Mouse (Mus musculus): ENCODE data around the gene Il1rapl1.

Il1rapl1 gene

GRCm38 (mm10) chrX:87600914-87601313, 514.5 kb downstream of the Il1rapl1 start:
- DNase-seq (ENCODE audit: low read depth) = peak; percentile 37

- DNase-seq (ENCODE audit: low read depth) = no peak
These were observed 607.4 kb downstream of the Il1rapl1 start for GRCm38 (mm10) chrX:87507997-87508396.

DNA sequence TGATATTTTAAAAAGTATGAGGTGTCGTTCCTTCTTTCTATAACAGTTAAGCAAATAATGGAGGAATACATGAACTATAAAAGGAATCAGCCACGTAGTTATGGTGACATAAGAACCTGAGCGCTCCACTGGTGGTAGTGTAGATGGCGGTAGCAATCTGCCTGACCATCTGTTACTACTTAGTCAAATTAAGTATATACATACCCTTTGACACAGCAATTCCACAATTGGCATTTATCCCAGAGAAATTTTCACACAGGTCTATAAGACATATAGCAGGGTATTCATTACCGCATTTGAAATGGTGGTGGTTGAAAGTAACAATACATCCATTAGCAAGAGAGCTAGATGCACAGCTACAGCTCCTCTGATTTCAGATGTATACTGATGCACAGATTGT, 612.8 kb downstream of the Il1rapl1 start:
- no peak for DNase-seq (ENCODE audit: low read depth)

DNA sequence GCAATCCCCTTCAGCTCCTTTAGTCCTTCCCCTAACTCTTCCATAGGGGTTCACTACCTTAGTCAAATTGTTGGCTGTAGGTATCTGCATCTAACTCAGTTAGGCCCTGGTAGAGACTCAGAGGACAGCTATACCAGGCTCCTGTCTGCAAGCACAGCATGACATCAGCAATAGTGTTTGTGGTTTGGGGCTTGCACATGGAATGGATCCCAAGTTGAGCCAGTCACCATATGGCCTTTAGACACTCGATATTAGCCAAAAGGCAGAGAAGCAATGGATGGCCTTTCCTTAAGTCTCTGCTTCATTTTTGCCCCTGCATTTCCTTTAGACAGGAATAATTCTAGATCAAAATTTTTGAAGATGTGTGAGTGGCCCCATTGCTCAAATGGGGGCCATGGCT, 632.0 kb downstream of the Il1rapl1 start:
- no peak for DNase-seq (ENCODE audit: low read depth)

- DNase-seq (ENCODE audit: low read depth) = peak; percentile 34
These were observed 877.3 kb downstream of the Il1rapl1 start for GRCm38 (mm10) chrX:87238191-87238590.

DNA sequence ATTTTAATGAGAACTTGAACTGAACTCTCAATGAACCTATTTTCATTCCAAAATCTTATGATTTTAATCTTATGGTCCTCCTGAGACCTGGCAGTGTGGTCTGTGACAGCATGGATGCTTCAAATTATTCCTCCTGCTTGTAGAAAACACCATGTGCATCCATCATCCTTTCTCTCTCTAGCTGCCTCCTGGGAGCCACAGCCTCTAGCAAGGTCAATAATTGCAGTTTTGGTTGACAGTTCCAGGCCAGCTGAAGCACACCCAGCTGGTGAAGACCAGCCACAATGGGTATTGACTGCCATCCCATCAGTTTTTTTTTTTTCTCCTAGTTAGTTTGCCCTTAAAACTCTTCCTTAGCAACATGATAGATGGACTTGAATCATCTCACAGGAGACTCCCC, 890.2 kb downstream of the Il1rapl1 start:
- DNase-seq (ENCODE audit: low read depth) = no peak

DNA sequence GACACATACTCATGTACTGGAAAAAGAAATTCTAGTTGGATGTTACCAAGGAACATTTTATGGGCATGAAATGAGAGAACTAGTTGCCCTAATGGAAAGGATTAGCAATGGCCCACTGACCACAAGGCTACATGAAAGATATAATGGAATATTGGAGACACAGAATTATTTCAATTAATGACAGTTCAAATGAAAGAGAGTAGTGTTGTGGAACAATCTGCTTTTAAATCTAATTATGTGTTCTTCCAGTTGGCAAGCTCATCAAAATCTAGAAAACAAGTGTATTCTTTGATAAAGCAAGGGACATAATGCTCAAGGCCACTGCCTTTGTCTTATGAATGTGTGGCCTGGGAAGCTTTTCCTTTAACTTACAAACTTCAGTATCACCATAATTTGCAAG, 1113.1 kb downstream of the Il1rapl1 start:
- DNase-seq (ENCODE audit: low read depth) = no peak

- DNase-seq (ENCODE audit: low read depth) = no peak
These were observed 1160.3 kb downstream of the Il1rapl1 start for GRCm38 (mm10) chrX:86955126-86955525.

DNA sequence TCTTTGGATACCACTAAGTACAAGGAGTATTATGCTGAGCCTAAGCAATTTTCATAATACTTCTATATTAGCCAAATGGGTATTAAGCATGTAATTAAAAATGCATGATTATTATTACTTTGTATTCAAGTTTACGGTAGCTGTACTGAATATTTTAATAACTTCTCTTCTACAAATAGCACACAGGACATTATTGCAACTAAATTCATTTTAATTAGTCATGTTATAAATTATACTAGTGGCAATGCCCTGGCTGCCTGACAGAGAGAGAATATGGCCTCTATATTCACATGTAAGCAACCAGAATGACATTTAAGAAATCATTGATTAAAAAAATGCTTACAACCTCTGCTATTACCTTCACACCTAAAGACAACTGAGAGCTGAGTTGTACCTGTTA, 1160.8 kb downstream of the Il1rapl1 start:
- DNase-seq (ENCODE audit: low read depth) = no peak

- no peak for DNase-seq (ENCODE audit: low read depth)
These were observed 1164.5 kb downstream of the Il1rapl1 start for GRCm38 (mm10) chrX:86950940-86951339.

GRCm38 (mm10) chrX:86949112-86949511, 1166.3 kb downstream of the Il1rapl1 start:
- DNase-seq (ENCODE audit: low read depth) = peak; percentile 4

GRCm38 (mm10) chrX:86854835-86855234, 1260.6 kb downstream of the Il1rapl1 start:
- DNase-seq (ENCODE audit: low read depth) = no peak

- DNase-seq (ENCODE audit: low read depth) = no peak
These were observed 1307.2 kb downstream of the Il1rapl1 start for GRCm38 (mm10) chrX:86808218-86808617.

- DNase-seq (ENCODE audit: low read depth) = no peak
These were observed 1312.7 kb downstream of the Il1rapl1 start for GRCm38 (mm10) chrX:86802725-86803124.

DNA sequence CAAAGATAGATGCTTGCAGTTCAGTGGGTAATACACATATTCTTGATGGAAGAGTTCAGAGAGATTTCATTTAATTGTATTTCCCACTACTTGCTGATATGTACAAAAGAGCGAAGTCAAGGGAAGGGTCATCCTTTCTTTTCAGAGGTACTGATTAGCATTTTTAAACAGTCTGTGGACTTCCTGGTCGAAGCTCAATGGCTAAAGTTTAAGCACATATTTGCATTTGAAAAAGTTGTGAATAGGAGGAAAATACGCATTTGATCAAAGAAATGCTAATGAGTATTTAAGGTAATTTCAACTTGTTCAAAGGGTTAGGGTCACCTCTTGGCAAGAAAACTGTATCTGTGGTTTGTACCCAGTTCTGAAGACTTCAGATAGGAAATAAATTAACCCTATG, 1386.6 kb downstream of the Il1rapl1 start:
- DNase-seq (ENCODE audit: low read depth) = no peak
